Mouse (Mus musculus) liver, embryonic 12.5 days (tissue): Measurements from ENCODE around the gene Ntn5. TPM values are rescaled to one million over a fixed set of nuclear protein-coding genes. Genes with fewer than 3 reads are reported as not detected.

ENCODE experiments used
- ATAC-seq: fragments of 200-750 bp; cut with Nextera tagmentation; 2 replicates; pipeline ENCODE4 v1.8.0; 2017; ENCODE audit warnings: moderate number of reproducible peaks, mild to moderate bottlenecking, moderate library complexity
- H3K27ac ChIP-seq: fragments of 300-500 bp; sonication (generic); 2 replicates; pipeline ENCODE4 v1.5.1; 2016; ENCODE audit warnings: mild to moderate bottlenecking
- H3K27me3 ChIP-seq: fragments of 300-500 bp; sonication (generic); replicated peaks from 2 replicates; pipeline ENCODE4 v1.6.1; 2016; ENCODE audit warnings: mild to moderate bottlenecking, moderate library complexity
- H3K36me3 ChIP-seq: fragments of 300-500 bp; sonication (generic); 2 replicates; pipeline ENCODE4 v1.6.1; 2016; ENCODE audit warnings: mild to moderate bottlenecking, moderate library complexity
- H3K4me1 ChIP-seq: fragments of 300-500 bp; sonication (generic); 2 replicates; pipeline ENCODE4 v1.6.1; 2016
- H3K4me2 ChIP-seq: fragments of 300-500 bp; sonication (generic); 2 replicates; pipeline ENCODE4 v1.6.1; 2016; ENCODE audit warnings: mild to moderate bottlenecking, moderate library complexity
- H3K4me3 ChIP-seq: fragments of 300-500 bp; sonication (generic); 2 replicates; pipeline ENCODE4 v1.5.1; 2016; ENCODE audit warnings: mild to moderate bottlenecking, moderate library complexity
- H3K9ac ChIP-seq: fragments of 300-500 bp; sonication (generic); 2 replicates; pipeline ENCODE4 v1.6.1; 2016; ENCODE audit warnings: mild to moderate bottlenecking, moderate library complexity
- H3K9me3 ChIP-seq: fragments of 300-500 bp; sonication (generic); replicated peaks from 2 replicates; pipeline ENCODE4 v1.6.1; 2016; ENCODE audit warnings: mild to moderate bottlenecking, moderate library complexity
- WGBS: fragments of 180-500 bp; shearing (Covaris S2); methylation state at CpG from one replicate; pipeline ENCODE4 v1.1.7; 2016; ENCODE audit not compliant: insufficient replicate concordance; 5-methylcytosine and 5-hydroxymethylcytosine counted together
- polyA plus RNA-seq: library from polyadenylated mRNA; unstranded; fragments of >200 nt; fragmentation: Nextera tagmentation; extraction: Ambion mirVana; gene quantifications from 2 replicates; pipeline ENCODE4 v1.2.1, GENCODE M21; 2016

Gene Ntn5
- polyA plus RNA-seq, 1 experiment from 2014 or later: not detected

- Histone ChIP-seq H3K4me3 (no peak overlapping the region), H3K4me1 (peaks cover 66% of the 10 kb centered on the region), H3K27ac (no peak overlapping the region; the same call in 1 of the 2 replicates), H3K9ac (no peak overlapping the region), H3K9me3 (no peaks in the 10 kb centered on the region), H3K4me2 (no peak overlapping the region), H3K27me3 (no peaks in the 10 kb centered on the region), H3K36me3 (peaks cover 48% of the 10 kb centered on the region)
- WGBS: 76% methylated on average over 14 of the region's 14 CpGs
- no peak for ATAC-seq
These were observed 26.0 kb downstream of the Ntn5 start for GRCm38 (mm10) chr7:45709677-45710355.

- Histone ChIP-seq H3K9ac (no peak overlapping the region), H3K27ac (no peak overlapping the region), H3K9me3 (no peaks in the 10 kb centered on the region), H3K27me3 (no peaks in the 10 kb centered on the region), H3K4me2 (no peak overlapping the region), H3K4me3 (no peak overlapping the region), H3K4me1 (peaks cover 63% of the 10 kb centered on the region), H3K36me3 (peaks cover 48% of the 10 kb centered on the region)
- 89% methylated on average over 20 of the region's 20 CpGs for WGBS
- ATAC-seq: no peak
These were observed 26.8 kb downstream of the Ntn5 start for GRCm38 (mm10) chr7:45710477-45711191.

- Histone ChIP-seq H3K4me1 (peaks cover 63% of the 10 kb centered on the region), H3K4me2 (no peak overlapping the region), H3K36me3 (peaks cover 48% of the 10 kb centered on the region), H3K4me3 (no peak overlapping the region), H3K27me3 (no peaks in the 10 kb centered on the region), H3K9ac (no peak overlapping the region), H3K27ac (no peak overlapping the region), H3K9me3 (no peaks in the 10 kb centered on the region)
- no peak for ATAC-seq
- 89% methylated on average over 24 of the region's 24 CpGs for WGBS
These were observed 27.6 kb downstream of the Ntn5 start for GRCm38 (mm10) chr7:45711316-45712021.

- ATAC-seq: no peak
- no peak overlapping the region for H3K4me3 ChIP-seq
- H3K27ac ChIP-seq: no peak overlapping the region
- peaks cover 63% of the 10 kb centered on the region for H3K4me1 ChIP-seq
- no peak overlapping the region for H3K4me2 ChIP-seq
- H3K9me3 ChIP-seq: no peaks in the 10 kb centered on the region
- no peak overlapping the region for H3K9ac ChIP-seq
- H3K27me3 ChIP-seq: no peaks in the 10 kb centered on the region
- WGBS: 82% methylated on average over 21 of the region's 21 CpGs
- peaks cover 48% of the 10 kb centered on the region for H3K36me3 ChIP-seq
These were observed 28.4 kb downstream of the Ntn5 start for GRCm38 (mm10) chr7:45712022-45712757.

DNA sequence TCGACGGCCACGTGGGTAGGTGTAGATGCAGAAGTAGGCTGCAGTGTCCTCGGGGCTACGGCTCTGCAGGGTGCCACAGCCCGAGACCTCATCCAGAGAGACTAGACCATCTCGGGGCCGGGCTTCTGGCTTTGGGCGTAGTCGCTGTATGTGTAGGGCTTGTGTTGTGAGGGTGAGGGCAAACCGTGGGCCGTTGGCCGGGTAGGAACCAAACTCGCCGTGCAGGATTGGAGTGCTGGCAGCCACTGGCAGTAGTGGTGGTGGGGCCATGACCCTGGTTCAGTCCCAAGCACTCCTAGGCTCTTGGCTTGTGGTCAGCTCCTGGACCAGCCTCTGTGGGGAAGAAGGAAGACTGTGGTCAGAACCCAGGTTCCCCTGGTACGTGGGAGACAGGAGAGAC, 29.6 kb downstream of the Ntn5 start:
- no peaks in the 10 kb centered on the region for H3K27me3 ChIP-seq
- H3K9me3 ChIP-seq: no peaks in the 10 kb centered on the region
- WGBS: 84% methylated on average over 16 of the region's 16 CpGs
- no peak overlapping the region for H3K4me2 ChIP-seq
- H3K9ac ChIP-seq: no peak overlapping the region
- H3K36me3 ChIP-seq: peaks cover 48% of the 10 kb centered on the region
- H3K27ac ChIP-seq: no peak overlapping the region
- no peak for ATAC-seq
- H3K4me3 ChIP-seq: no peak overlapping the region
- peaks cover 52% of the 10 kb centered on the region for H3K4me1 ChIP-seq

GRCm38 (mm10) chr7:45713881-45714520, 30.2 kb downstream of the Ntn5 start:
- Histone ChIP-seq H3K4me2 (peak overlapping the region; percentile 96), H3K27ac (peak overlapping the region; percentile 76), H3K9me3 (no peaks in the 10 kb centered on the region), H3K4me1 (peaks cover 51% of the 10 kb centered on the region), H3K36me3 (peaks cover 51% of the 10 kb centered on the region), H3K27me3 (no peaks in the 10 kb centered on the region), H3K9ac (peak overlapping the region; percentile 74), H3K4me3 (peak overlapping the region; percentile 80)
- WGBS: 71% methylated on average over 6 of the region's 6 CpGs
- ATAC-seq: no peak

- ATAC-seq: peak; percentile 59
- peak overlapping the region; percentile 96 for H3K4me2 ChIP-seq
- no peaks in the 10 kb centered on the region for H3K9me3 ChIP-seq
- H3K27ac ChIP-seq: peak overlapping the region; percentile 76
- 11% methylated on average over 14 of the region's 14 CpGs for WGBS
- H3K27me3 ChIP-seq: no peaks in the 10 kb centered on the region
- H3K4me3 ChIP-seq: peak overlapping the region; percentile 80
- peaks cover 57% of the 10 kb centered on the region for H3K4me1 ChIP-seq
- peak overlapping the region; percentile 74 for H3K9ac ChIP-seq
- peaks cover 53% of the 10 kb centered on the region for H3K36me3 ChIP-seq
These were observed 30.8 kb downstream of the Ntn5 start for GRCm38 (mm10) chr7:45714630-45715089.

DNA sequence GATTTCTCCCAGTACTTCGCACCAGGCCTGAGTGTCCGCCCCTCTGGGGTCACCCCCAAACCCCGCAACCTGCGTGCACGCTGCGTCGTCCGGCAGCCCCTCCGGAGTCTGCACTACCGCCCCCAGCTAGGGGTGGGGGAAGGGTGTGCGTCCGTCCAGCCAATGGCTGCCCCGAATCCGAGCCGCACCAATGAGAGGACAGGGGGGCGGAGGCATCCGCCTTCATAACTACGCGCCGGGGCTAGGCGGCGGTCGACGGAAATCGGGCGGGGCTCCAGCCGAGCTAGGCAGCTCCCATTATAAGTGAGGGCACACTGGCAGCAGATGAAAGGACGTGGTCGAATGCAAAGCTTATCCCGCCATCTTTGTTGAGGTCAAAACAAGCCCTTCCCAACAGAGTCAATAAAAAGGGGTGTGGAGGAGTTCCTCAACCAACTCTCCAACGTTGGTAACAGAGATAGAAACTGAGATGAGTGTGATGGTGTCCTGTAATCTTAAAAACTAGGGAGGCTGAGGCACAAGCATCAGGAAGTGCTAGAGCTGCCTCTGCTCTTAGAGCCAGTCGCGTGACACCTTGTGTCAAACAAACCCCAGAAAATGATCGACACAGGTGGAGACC, 31.4 kb downstream of the Ntn5 start, which contains the start of gene Rpl18:
Gene Rpl18 (plus strand): TSS at position 368 of the 619 bp plus-strand sequence.
- H3K4me2 ChIP-seq: peak within 1 kb of the TSS; percentile 96
- peak within 1 kb of the TSS; percentile 83 for H3K27ac ChIP-seq
- peaks cover 53% of the 10 kb centered on the region for H3K36me3 ChIP-seq
- H3K9ac ChIP-seq: peak within 1 kb of the TSS; percentile 91
- 6% methylated on average over 34 of the region's 34 CpGs for WGBS
- H3K4me1 ChIP-seq: peaks cover 63% of the 10 kb centered on the region
- peak; percentile 88 for ATAC-seq
- peak within 1 kb of the TSS; percentile 80 for H3K4me3 ChIP-seq
- no peaks in the 10 kb centered on the region for H3K27me3 ChIP-seq
- no peaks in the 10 kb centered on the region for H3K9me3 ChIP-seq

DNA sequence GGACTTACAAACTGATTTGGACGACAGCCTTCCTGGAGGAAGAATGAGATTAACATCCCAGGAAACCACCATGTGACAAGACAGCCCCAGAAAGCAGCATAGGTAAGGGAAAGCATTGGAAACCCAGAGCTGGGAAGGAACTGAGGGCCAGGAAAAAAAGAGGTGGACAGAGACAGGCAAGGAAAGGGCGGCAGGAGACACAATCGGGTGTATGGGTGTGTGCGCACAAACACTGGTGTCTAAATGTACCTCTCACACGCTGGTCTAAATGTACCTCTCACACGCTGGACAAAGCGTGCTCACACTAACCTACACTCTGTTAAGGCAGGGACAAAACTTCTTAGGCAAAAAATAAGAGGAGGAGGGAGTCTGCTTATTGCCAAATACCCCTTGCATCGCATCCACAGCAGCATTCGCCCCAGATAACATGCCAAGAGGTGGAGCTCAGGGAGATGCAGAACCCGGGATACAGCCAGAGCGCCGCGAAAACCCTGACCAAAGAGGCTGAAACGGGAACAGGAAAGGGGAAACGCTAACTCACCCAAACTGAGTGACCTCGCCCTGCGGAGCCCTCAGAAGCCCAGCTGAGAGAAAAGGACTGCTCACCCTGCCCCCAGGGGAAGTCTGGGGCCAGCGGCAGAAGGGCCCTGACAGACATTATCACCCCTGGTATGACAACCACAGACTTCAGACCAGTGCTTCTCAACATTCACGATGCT, 32.1 kb downstream of the Ntn5 start:
- 45% methylated on average over 19 of the region's 19 CpGs for WGBS
- Histone ChIP-seq H3K9me3 (no peaks in the 10 kb centered on the region), H3K36me3 (peaks cover 53% of the 10 kb centered on the region), H3K9ac (peak overlapping the region; percentile 91), H3K4me1 (peaks cover 69% of the 10 kb centered on the region), H3K27ac (peak overlapping the region; percentile 83), H3K4me3 (peak overlapping the region; percentile 80), H3K27me3 (no peaks in the 10 kb centered on the region), H3K4me2 (peak overlapping the region; percentile 96)
- no peak for ATAC-seq

DNA sequence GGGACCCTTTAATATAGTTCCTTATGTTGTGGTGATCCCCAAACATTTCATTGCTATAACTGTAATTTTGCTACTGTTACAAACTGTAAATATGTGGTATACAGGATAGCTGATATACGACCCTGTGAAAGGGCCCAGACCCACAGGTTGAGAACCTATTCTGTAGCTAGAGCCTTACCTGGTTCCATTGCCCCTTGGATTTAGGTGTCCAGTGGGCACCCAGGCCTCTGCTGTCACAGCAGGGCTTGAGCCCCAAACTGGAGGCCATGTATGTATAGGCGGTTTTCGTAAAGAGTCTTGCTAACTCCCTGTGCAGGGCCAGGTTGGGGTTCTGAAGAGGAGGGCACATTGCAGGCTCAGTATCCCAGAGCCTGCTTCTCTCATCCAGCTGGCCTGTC, 32.6 kb downstream of the Ntn5 start:
- H3K4me1 ChIP-seq: peaks cover 75% of the 10 kb centered on the region
- peak overlapping the region; percentile 80 for H3K4me3 ChIP-seq
- H3K27me3 ChIP-seq: no peaks in the 10 kb centered on the region
- 76% methylated on average over 3 of the region's 3 CpGs for WGBS
- peak overlapping the region; percentile 96 for H3K4me2 ChIP-seq
- peak overlapping the region; percentile 83 for H3K27ac ChIP-seq
- no peak for ATAC-seq
- H3K9ac ChIP-seq: peak overlapping the region; percentile 91
- H3K9me3 ChIP-seq: no peaks in the 10 kb centered on the region
- peaks cover 53% of the 10 kb centered on the region for H3K36me3 ChIP-seq
